Mouse (Mus musculus) bone marrow macrophage, adult 2 months (primary cell): ENCODE measurements around the gene Zdhhc23.

Experiments
- CTCF ChIP-seq: IDR thresholded peaks from 2 replicates; pipeline ENCODE4 v1.5.1; 2012; ENCODE audit warnings: low read depth, mild to moderate bottlenecking, low read length, moderate library complexity
- POLR2A ChIP-seq: IDR thresholded peaks from 2 replicates; pipeline ENCODE4 v1.6.1; 2012; ENCODE audit warnings: mild to moderate bottlenecking, low read depth, low read length, borderline replicate concordance

DNA sequence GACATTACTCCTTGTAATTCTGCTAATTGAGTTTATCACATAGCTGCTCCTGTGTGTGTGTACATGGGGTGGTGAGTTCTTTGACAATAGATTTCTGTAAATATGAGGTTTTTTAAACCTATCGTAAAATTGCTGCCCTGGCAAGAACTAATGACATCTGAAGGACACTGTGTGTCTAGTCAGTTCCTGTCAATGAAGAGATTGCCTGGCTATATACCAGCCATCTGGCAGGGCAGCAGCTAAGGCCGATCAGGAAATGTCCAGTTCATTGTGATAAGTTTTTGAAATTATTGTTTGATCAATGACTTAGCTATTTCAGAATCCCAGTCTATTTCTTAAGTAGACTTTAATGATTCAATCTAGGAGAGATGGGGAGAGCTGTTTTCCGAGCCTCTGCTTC, 34.2 kb downstream of the Zdhhc23 start:
- TF ChIP-seq POLR2A (no peak), CTCF (no peak)
